Mouse (Mus musculus) olfactory bulb, adult 2 months (tissue): ENCODE results near the gene Anks1b. TPM values are rescaled to one million over a fixed set of nuclear protein-coding genes. Genes with fewer than 3 reads are reported as not detected.

Experiments
- H3K27ac ChIP-seq: fragments of 200-500 bp; 2 replicates; pipeline ENCODE4 v1.5.1; 2012; ENCODE audit warnings: low read depth, low read length; ENCODE audit not compliant: insufficient read depth
- H3K4me1 ChIP-seq: fragments of 200-500 bp; 2 replicates; pipeline ENCODE4 v1.6.1; 2012; ENCODE audit warnings: low read length; ENCODE audit not compliant: control insufficient read depth, insufficient read depth
- H3K4me3 ChIP-seq: fragments of 200-500 bp; 2 replicates; pipeline ENCODE4 v1.5.1; 2012; ENCODE audit warnings: mild to moderate bottlenecking, low read depth, low read length, moderate library complexity; ENCODE audit not compliant: insufficient read depth
- CTCF ChIP-seq: fragments of 200-500 bp; IDR thresholded peaks from 2 replicates; pipeline ENCODE4 v1.5.1; 2012; ENCODE audit warnings: low read depth, mild to moderate bottlenecking, low read length, moderate library complexity; ENCODE audit not compliant: insufficient read depth
- POLR2A ChIP-seq: fragments of 200-500 bp; IDR thresholded peaks from 2 replicates; pipeline ENCODE4 v1.6.1; 2012; ENCODE audit warnings: mild to moderate bottlenecking, low read depth, low read length, moderate library complexity; ENCODE audit not compliant: insufficient read depth
- WGBS: fragments of 180-500 bp; shearing (Covaris S2); methylation state at CpG from one replicate; pipeline ENCODE4 v1.1.7; 2018; 5-methylcytosine and 5-hydroxymethylcytosine counted together
- polyA plus RNA-seq: library from polyadenylated mRNA; stranded (reverse); fragments of >200 nt; gene quantifications from 2 replicates; pipeline ENCODE4 v1.2.4, GENCODE M21; 2012; ENCODE audit warnings: low replicate concordance; ENCODE audit not compliant: missing spikeins, insufficient read depth, insufficient read length

The Anks1b gene
- polyA plus RNA-seq, 1 experiment: not detected

GRCm38 (mm10) chr10:91005858-91006538, 1132.7 kb downstream of the Anks1b start:
- H3K4me1 ChIP-seq: peaks cover 3% of the 10 kb centered on the region
- no peak overlapping the region for H3K27ac ChIP-seq
- 91% methylated on average over 12 of the region's 12 CpGs for WGBS
- no peak overlapping the region for H3K4me3 ChIP-seq
- TF ChIP-seq POLR2A: no peak
- no peak for TF ChIP-seq CTCF

Other genes starting within 250 kb of the Anks1b start
- gene Scyl2, start 187.2 kb upstream of the Anks1b start, polyA plus RNA-seq: 92.4 TPM in 1 of 2 replicates, not detected in the other
- not detected in 2 replicates for gene Actr6, start 141.2 kb upstream of the Anks1b start, polyA plus RNA-seq
- 112 and 264 TPM in 2 replicates for gene Uhrf1bp1l, start 128.5 kb upstream of the Anks1b start, polyA plus RNA-seq